Mouse (Mus musculus) myocyte (in vitro differentiated cells): ENCODE data around the gene Ackr1. TPM values are rescaled to one million over a fixed set of nuclear protein-coding genes. Genes with fewer than 3 reads are reported as not detected.

ENCODE experiments used
- H3K27me3 ChIP-seq: one replicate; pipeline ENCODE4 v1.6.1; 2011; ENCODE audit not compliant: control insufficient read depth, insufficient read depth, insufficient read length
- H3K36me3 ChIP-seq: one replicate; pipeline ENCODE4 v1.6.1; 2011; ENCODE audit not compliant: control insufficient read depth, insufficient read depth
- H3K4me2 ChIP-seq: one replicate; pipeline ENCODE4 v1.6.1; 2011; ENCODE audit warnings: low read depth, control low read depth
- H3K4me3 ChIP-seq: one replicate; pipeline ENCODE4 v1.5.1; 2011; ENCODE audit warnings: mild to moderate bottlenecking, control low read depth, moderate library complexity
- H3K79me2 ChIP-seq: one replicate; pipeline ENCODE4 v1.6.1; 2011; ENCODE audit not compliant: control insufficient read depth, insufficient read depth
- H3ac ChIP-seq: one replicate; pipeline ENCODE4 v1.6.1; 2011; ENCODE audit not compliant: control insufficient read depth, insufficient read length
- CEBPB ChIP-seq: IDR thresholded peaks from 2 replicates; pipeline ENCODE4 v1.6.1; 2011; ENCODE audit warnings: mild to moderate bottlenecking, moderate library complexity; ENCODE audit not compliant: poor library complexity, insufficient read depth, severe bottlenecking
- E2F4 ChIP-seq: IDR thresholded peaks from one replicate; pipeline ENCODE4 v1.6.1; 2011; ENCODE audit warnings: mild to moderate bottlenecking, control low read depth, moderate library complexity; ENCODE audit not compliant: insufficient read depth
- MAX ChIP-seq: IDR thresholded peaks from one replicate; pipeline ENCODE4 v1.6.1; 2011; ENCODE audit warnings: low read depth, mild to moderate bottlenecking, control low read depth
- MYOD1 ChIP-seq, 3 experiments: IDR thresholded peaks; one replicate each; pipeline ENCODE4 v1.6.1; 2011; ENCODE audit warnings: control low read depth in 2 of 3, low read depth in 2 of 3, mild to moderate bottlenecking in 2 of 3, moderate library complexity in 1 of 3; ENCODE audit not compliant: insufficient read length in 2 of 3, control insufficient read depth in 1 of 3
- MYOG ChIP-seq, 3 experiments: IDR thresholded peaks; one replicate each; pipeline ENCODE4 v1.6.1; 2011; ENCODE audit warnings: control low read depth in 2 of 3, low read depth in 2 of 3, mild to moderate bottlenecking in 2 of 3; ENCODE audit not compliant: insufficient read length in 2 of 3, control insufficient read depth in 1 of 3, insufficient read depth in 1 of 3
- POLR2A ChIP-seq: IDR thresholded peaks from one replicate; pipeline ENCODE4 v1.6.1; 2011; ENCODE audit warnings: low read depth, mild to moderate bottlenecking, control low read depth, moderate library complexity; ENCODE audit not compliant: insufficient read length
- POLR2AphosphoS2 ChIP-seq: IDR thresholded peaks from one replicate; pipeline ENCODE4 v1.6.1; 2011; ENCODE audit warnings: low read depth, control low read depth; ENCODE audit not compliant: insufficient read length
- REST ChIP-seq: IDR thresholded peaks from one replicate; pipeline ENCODE4 v1.6.1; 2011; ENCODE audit warnings: mild to moderate bottlenecking, control low read depth, moderate library complexity; ENCODE audit not compliant: insufficient read depth, insufficient read length
- SRF ChIP-seq: IDR thresholded peaks from one replicate; pipeline ENCODE4 v1.6.1; 2011; ENCODE audit warnings: low read depth; ENCODE audit not compliant: control insufficient read depth, insufficient read length
- TCF12 ChIP-seq: IDR thresholded peaks from one replicate; pipeline ENCODE4 v1.6.1; 2011; ENCODE audit warnings: mild to moderate bottlenecking, control low read depth; ENCODE audit not compliant: poor library complexity, insufficient read depth, severe bottlenecking
- TCF3 ChIP-seq: IDR thresholded peaks from one replicate; pipeline ENCODE4 v1.6.1; 2011; ENCODE audit warnings: low read depth, control low read depth; ENCODE audit not compliant: insufficient read length
- USF1 ChIP-seq: IDR thresholded peaks from one replicate; pipeline ENCODE4 v1.6.1; 2011; ENCODE audit warnings: low read depth, mild to moderate bottlenecking, control low read depth, moderate library complexity
- polyA plus RNA-seq: library from polyadenylated mRNA; unstranded; fragments of >200 nt; fragmentation: generic; extraction: Trizol; gene quantifications from one replicate; pipeline ENCODE4 v1.2.1, GENCODE M21; 2012; ENCODE audit warnings: missing spikeins

Ackr1 gene
- polyA plus RNA-seq, 1 experiment, result not detected

DNA sequence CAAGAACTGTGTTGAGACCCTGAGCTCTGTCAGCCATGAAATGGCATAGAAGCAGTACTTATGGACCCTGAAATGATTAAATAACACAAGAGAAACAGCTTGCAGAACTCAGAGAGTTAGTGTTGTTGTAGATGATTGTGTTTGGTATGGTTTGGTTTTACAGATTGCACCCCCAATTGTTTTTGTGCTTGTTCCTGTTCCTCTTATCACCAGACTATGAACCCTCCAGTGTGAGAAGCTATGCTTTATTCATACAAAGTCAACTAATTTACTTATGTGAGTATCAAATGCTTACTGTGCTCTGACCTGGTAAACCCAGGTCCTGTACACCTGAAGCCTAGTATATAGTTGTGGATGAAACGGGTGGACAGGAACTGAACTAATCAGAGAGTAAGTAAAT lies 7.0 kb downstream of the Ackr1 start:
- Histone ChIP-seq H3K36me3 (no peaks in the 10 kb centered on the region), H3K79me2 (no peaks in the 10 kb centered on the region), H3K4me3 (no peak overlapping the region), H3K27me3 (no peaks in the 10 kb centered on the region), H3K4me2 (no peak overlapping the region), H3ac (no peak overlapping the region)
- no peak for TF ChIP-seq MYOD1 (IDR thresholded peaks at IDR 0.05; ENCODE audit: control insufficient read depth in 1 of 3, insufficient read length in 2 of 3, low read depth in 2 of 3)
- no peak for TF ChIP-seq TCF3
- no peak for TF ChIP-seq SRF
- TF ChIP-seq E2F4, result no peak
- no peak for TF ChIP-seq MYOG (IDR thresholded peaks at IDR 0.05; ENCODE audit: control insufficient read depth in 1 of 3, insufficient read depth in 1 of 3, insufficient read length in 2 of 3, low read depth in 2 of 3)
- TF ChIP-seq CEBPB, result no peak
- no peak for TF ChIP-seq USF1

DNA sequence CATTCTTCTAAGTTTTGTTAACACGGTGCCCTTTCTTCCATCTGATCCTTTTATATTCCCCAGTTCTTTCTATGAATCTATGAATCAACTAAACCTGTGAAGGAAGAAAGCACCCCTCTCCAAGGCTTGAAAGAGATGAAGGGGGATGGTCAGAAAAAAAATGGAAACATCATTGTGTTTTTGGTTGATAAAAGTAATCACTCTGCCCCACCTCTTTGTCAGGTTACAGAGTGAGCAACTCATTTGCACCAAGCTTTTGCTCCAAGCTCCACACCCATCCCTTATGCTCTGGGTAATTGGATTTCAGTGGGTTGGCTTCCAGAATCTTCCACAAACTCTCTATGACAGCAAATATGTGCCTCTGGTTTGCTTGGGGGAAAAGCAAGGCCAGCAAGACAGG lies 8.2 kb downstream of the Ackr1 start:
- no peaks in the 10 kb centered on the region for H3K36me3 ChIP-seq
- no peak overlapping the region for H3ac ChIP-seq
- no peak overlapping the region for H3K4me2 ChIP-seq
- H3K4me3 ChIP-seq, result no peak overlapping the region
- H3K27me3 ChIP-seq, result no peaks in the 10 kb centered on the region
- no peak for TF ChIP-seq USF1
- no peak for TF ChIP-seq MYOG (IDR thresholded peaks at IDR 0.05; ENCODE audit: control insufficient read depth in 1 of 3, insufficient read depth in 1 of 3, insufficient read length in 2 of 3, low read depth in 2 of 3)
- no peak for TF ChIP-seq TCF3
- no peaks in the 10 kb centered on the region for H3K79me2 ChIP-seq

DNA sequence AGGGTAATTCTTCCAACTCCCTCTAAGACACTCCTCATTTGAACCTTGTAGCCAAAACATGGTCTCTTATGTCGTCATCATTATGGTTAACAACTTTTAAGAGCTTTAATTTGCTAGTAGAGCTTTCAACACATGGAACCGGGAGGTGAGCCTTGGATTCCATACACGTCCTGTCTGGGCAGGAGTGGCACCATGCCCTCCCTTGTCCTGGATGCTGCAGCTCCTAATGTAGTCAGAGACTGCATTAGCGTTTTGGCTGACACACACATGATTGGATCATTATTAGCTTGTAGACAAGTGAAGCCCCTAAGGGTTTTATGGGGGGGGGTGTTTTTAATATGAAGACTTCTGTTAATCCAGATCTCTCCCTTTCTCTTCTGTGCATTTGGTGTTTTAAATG lies 8.6 kb downstream of the Ackr1 start:
- TF ChIP-seq CEBPB (no peak), MYOD1 (IDR thresholded peaks at IDR 0.05; ENCODE audit: control insufficient read depth in 1 of 3, insufficient read length in 2 of 3, low read depth in 2 of 3) (no peak), MAX (no peak), SRF (no peak), POLR2A (no peak), TCF12 (no peak), E2F4 (no peak), POLR2AphosphoS2 (no peak)
- no peaks in the 10 kb centered on the region for H3K27me3 ChIP-seq
- no peak overlapping the region for H3K4me2 ChIP-seq
- H3ac ChIP-seq, result no peak overlapping the region
- no peaks in the 10 kb centered on the region for H3K79me2 ChIP-seq
- no peak overlapping the region for H3K4me3 ChIP-seq
- H3K36me3 ChIP-seq, result no peaks in the 10 kb centered on the region

DNA sequence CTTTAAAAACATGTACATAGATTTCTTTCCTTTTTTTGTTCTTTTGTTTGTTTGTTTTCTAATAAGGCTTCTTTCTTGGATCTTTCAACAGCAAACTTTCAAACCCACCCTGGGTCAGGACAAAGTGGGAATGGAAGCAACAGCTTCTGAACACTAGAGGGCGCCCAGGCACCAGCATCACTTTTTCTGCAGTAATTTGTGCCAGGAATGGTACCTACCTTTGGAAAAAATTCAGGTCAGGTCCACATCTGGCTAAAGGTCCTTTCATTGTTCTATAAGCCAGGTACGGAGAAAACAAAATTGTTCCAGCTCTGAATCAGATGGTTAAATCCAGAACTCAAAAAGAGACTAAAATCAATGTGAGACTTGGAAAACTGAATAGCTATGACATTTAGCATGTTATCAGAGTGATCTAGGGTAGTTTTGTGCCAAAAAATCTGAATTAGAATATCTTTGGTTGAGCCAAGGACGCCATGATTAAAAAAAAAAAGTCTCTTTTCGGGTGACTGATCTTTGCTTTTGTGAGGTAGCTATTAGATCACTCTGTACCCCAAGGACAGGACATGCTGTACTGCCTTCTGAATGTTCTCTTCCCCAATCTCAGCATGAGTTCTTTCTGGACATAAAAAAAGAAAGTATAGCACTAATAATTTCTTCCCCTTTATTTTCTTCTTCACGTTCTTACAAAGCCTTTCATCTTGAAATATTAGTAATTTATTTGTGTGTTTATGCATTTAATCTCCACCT lies 9.5 kb downstream of the Ackr1 start:
- Histone ChIP-seq H3ac (no peak overlapping the region), H3K27me3 (no peaks in the 10 kb centered on the region), H3K79me2 (no peaks in the 10 kb centered on the region), H3K4me3 (no peak overlapping the region), H3K4me2 (no peak overlapping the region), H3K36me3 (no peaks in the 10 kb centered on the region)
- no peak for TF ChIP-seq MAX
- TF ChIP-seq USF1, result no peak
- no peak for TF ChIP-seq TCF3
- no peak for TF ChIP-seq SRF
- TF ChIP-seq E2F4, result no peak
- no peak for TF ChIP-seq POLR2A
- TF ChIP-seq TCF12, result no peak
- no peak for TF ChIP-seq POLR2AphosphoS2
- TF ChIP-seq MYOG (IDR thresholded peaks at IDR 0.05; ENCODE audit: control insufficient read depth in 1 of 3, insufficient read depth in 1 of 3, insufficient read length in 2 of 3, low read depth in 2 of 3), result no peak
- TF ChIP-seq REST, result no peak

DNA sequence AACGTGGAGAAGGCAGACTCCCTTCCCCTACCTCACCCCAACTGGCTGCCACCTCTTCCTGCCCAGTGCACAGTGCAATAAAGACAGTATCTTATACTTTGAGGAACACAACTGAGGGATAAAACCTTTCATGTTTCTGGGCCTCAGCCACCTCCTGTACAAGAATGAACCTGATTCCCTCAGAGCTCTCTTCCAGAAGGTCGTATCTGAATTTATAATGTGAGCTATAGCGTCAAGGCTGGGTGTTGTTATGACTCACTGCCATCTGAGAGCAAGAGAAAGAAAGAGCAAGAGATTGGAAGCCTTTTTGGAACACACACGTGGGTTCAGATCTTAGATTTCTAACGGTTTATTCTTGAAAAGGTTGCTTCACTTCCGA lies 11.3 kb downstream of the Ackr1 start:
- H3K27me3 ChIP-seq, result no peaks in the 10 kb centered on the region
- no peaks in the 10 kb centered on the region for H3K36me3 ChIP-seq
- H3K4me3 ChIP-seq, result no peak overlapping the region
- TF ChIP-seq MAX, result no peak
- no peak for TF ChIP-seq MYOD1 (IDR thresholded peaks at IDR 0.05; ENCODE audit: control insufficient read depth in 1 of 3, insufficient read length in 2 of 3, low read depth in 2 of 3)
- no peak for TF ChIP-seq MYOG (IDR thresholded peaks at IDR 0.05; ENCODE audit: control insufficient read depth in 1 of 3, insufficient read depth in 1 of 3, insufficient read length in 2 of 3, low read depth in 2 of 3)
- TF ChIP-seq REST, result no peak
- no peak for TF ChIP-seq POLR2AphosphoS2
- TF ChIP-seq E2F4, result no peak
- TF ChIP-seq USF1, result no peak
- no peak for TF ChIP-seq TCF12
- no peak for TF ChIP-seq SRF
- no peak for TF ChIP-seq TCF3
- TF ChIP-seq CEBPB, result no peak
- TF ChIP-seq POLR2A, result no peak
- no peaks in the 10 kb centered on the region for H3K79me2 ChIP-seq
- H3ac ChIP-seq, result no peak overlapping the region
- no peak overlapping the region for H3K4me2 ChIP-seq
